Mouse (Mus musculus) midbrain, embryonic 11.5 days (tissue): ENCODE measurements around the gene Foxp4. TPM values are rescaled to one million over a fixed set of nuclear protein-coding genes. Genes with fewer than 3 reads are reported as not detected.

Experiments used
- ATAC-seq: fragments of 200-750 bp; cut with Nextera tagmentation; 2 replicates; pipeline ENCODE4 v1.8.0; 2017; ENCODE audit warnings: moderate TSS enrichment, moderate library complexity; ENCODE audit not compliant: low FRiP score
- DNase-seq: peaks from one replicate; pipeline ENCODE4 v3.0.0; 2015; ENCODE audit warnings: low spot score; ENCODE audit errors: missing footprints
- H3K27ac ChIP-seq: fragments of 300-500 bp; sonication (generic); 2 replicates; pipeline ENCODE4 v1.5.1; 2014; ENCODE audit warnings: low read depth, low read length
- H3K27me3 ChIP-seq: fragments of 300-500 bp; sonication (generic); 2 replicates; pipeline ENCODE4 v1.6.1; 2014; ENCODE audit warnings: mild to moderate bottlenecking, low read length, moderate library complexity, mixed read lengths; ENCODE audit not compliant: control insufficient read depth, insufficient read depth
- H3K36me3 ChIP-seq: fragments of 300-500 bp; sonication (generic); 2 replicates; pipeline ENCODE4 v1.6.1; 2014; ENCODE audit warnings: mild to moderate bottlenecking, low read length, moderate library complexity, mixed read lengths; ENCODE audit not compliant: control insufficient read depth, insufficient read depth
- H3K4me1 ChIP-seq: fragments of 300-500 bp; sonication (generic); 2 replicates; pipeline ENCODE4 v1.6.1; 2014; ENCODE audit warnings: low read length; ENCODE audit not compliant: control insufficient read depth, insufficient read depth
- H3K4me2 ChIP-seq: fragments of 300-500 bp; sonication (generic); 2 replicates; pipeline ENCODE4 v1.6.1; 2014; ENCODE audit warnings: mild to moderate bottlenecking, moderate library complexity
- H3K4me3 ChIP-seq: fragments of 300-500 bp; sonication (generic); 2 replicates; pipeline ENCODE4 v1.5.1; 2014; ENCODE audit warnings: low read depth, low read length
- H3K9ac ChIP-seq: fragments of 300-500 bp; sonication (generic); 2 replicates; pipeline ENCODE4 v1.6.1; 2014; ENCODE audit warnings: low read length
- H3K9me3 ChIP-seq: fragments of 300-500 bp; sonication (generic); 2 replicates; pipeline ENCODE4 v1.6.1; 2016; ENCODE audit warnings: low read length; ENCODE audit not compliant: control insufficient read depth
- WGBS: fragments of 180-500 bp; shearing (Covaris S2); extraction: QIAGEN DNeasy Blood & Tissue Kit; methylation state at CpG from one replicate; pipeline ENCODE4 v1.1.7; 2014; 5-methylcytosine and 5-hydroxymethylcytosine counted together
- polyA plus RNA-seq: library from polyadenylated mRNA; unstranded; fragments of >200 nt; fragmentation: Nextera tagmentation; extraction: Ambion mirVana; gene quantifications from 2 replicates; pipeline ENCODE4 v1.2.1, GENCODE M21; 2014

The Foxp4 gene
- polyA plus RNA-seq, 1 experiment from 2014 or later, result 27.5 TPM

- no peak overlapping the region for H3K4me3 ChIP-seq
- H3K9ac ChIP-seq, result no peak overlapping the region
- H3K27me3 ChIP-seq, result no peaks in the 10 kb centered on the region
- H3K9me3 ChIP-seq, result no peaks in the 10 kb centered on the region
- WGBS, result 91% methylated on average over 3 of the region's 3 CpGs
- H3K36me3 ChIP-seq, result no peaks in the 10 kb centered on the region
- no peak overlapping the region for H3K4me2 ChIP-seq
- no peak for ATAC-seq
- H3K4me1 ChIP-seq, result no peaks in the 10 kb centered on the region
- DNase-seq, result no peak
- no peak overlapping the region for H3K27ac ChIP-seq
Measured at GRCm38 (mm10) chr17:47843465-47843864, 81.0 kb downstream of the Foxp4 start.

GRCm38 (mm10) chr17:47841931-47842623 is 82.4 kb downstream of the Foxp4 start:
- H3K27me3 ChIP-seq, result no peaks in the 10 kb centered on the region
- WGBS, result 82% methylated on average over 19 of the region's 19 CpGs
- DNase-seq, result no peak
- ATAC-seq, result no peak
- H3K36me3 ChIP-seq, result no peaks in the 10 kb centered on the region
- no peak overlapping the region for H3K27ac ChIP-seq
- no peak overlapping the region for H3K4me3 ChIP-seq
- no peak overlapping the region for H3K9ac ChIP-seq
- H3K4me2 ChIP-seq, result no peak overlapping the region
- H3K4me1 ChIP-seq, result no peaks in the 10 kb centered on the region
- no peaks in the 10 kb centered on the region for H3K9me3 ChIP-seq

- no peaks in the 10 kb centered on the region for H3K4me1 ChIP-seq
- no peaks in the 10 kb centered on the region for H3K36me3 ChIP-seq
- DNase-seq (no peak), ATAC-seq (no peak)
- H3K27ac ChIP-seq, result no peak overlapping the region
- H3K9me3 ChIP-seq, result no peaks in the 10 kb centered on the region
- no peaks in the 10 kb centered on the region; the same call in 1 of the 2 replicates for H3K27me3 ChIP-seq
- no peak overlapping the region for H3K9ac ChIP-seq
- H3K4me2 ChIP-seq, result no peak overlapping the region
- WGBS, result 88% methylated on average over 8 of the region's 8 CpGs
- H3K4me3 ChIP-seq, result no peak overlapping the region
Measured at GRCm38 (mm10) chr17:47841521-47841920, 82.9 kb downstream of the Foxp4 start.

- H3K4me1 ChIP-seq, result peaks cover 9% of the 10 kb centered on the region
Measured at GRCm38 (mm10) chr17:47837808-47838207, 86.6 kb downstream of the Foxp4 start.

GRCm38 (mm10) chr17:47834482-47834767 is 90.0 kb downstream of the Foxp4 start, which contains the start of gene Mdfi:
Gene Mdfi, minus strand, starts transcription at chr17:47834691.
- peak within 1 kb of the TSS; percentile 74; the same call in 1 of the 2 replicates for H3K9ac ChIP-seq
- H3K27ac ChIP-seq, result no peak within 1 kb of the TSS
- ATAC-seq, result no peak

More at GRCm38 (mm10) chr17:47837808-47838207, 86.6 kb downstream of the Foxp4 start:
- H3K27ac ChIP-seq, result no peak overlapping the region
- 62% methylated on average over 6 of the region's 6 CpGs for WGBS
- H3K9me3 ChIP-seq, result no peaks in the 10 kb centered on the region
- peaks cover 28% of the 10 kb centered on the region for H3K27me3 ChIP-seq
- H3K4me2 ChIP-seq, result no peak overlapping the region
- no peak overlapping the region for H3K4me3 ChIP-seq
- no peak overlapping the region for H3K9ac ChIP-seq
- DNase-seq (no peak), ATAC-seq (no peak)
- H3K36me3 ChIP-seq, result no peaks in the 10 kb centered on the region

GRCm38 (mm10) chr17:47833628-47834481 is 90.6 kb downstream of the Foxp4 start:
- Histone ChIP-seq H3K9ac (peak overlapping the region; percentile 74; the same call in 1 of the 2 replicates), H3K4me3 (peak overlapping the region; percentile 61), H3K27me3 (peaks cover 29% of the 10 kb centered on the region), H3K4me1 (peaks cover 21% of the 10 kb centered on the region), H3K27ac (no peak overlapping the region), H3K9me3 (no peaks in the 10 kb centered on the region), H3K36me3 (no peaks in the 10 kb centered on the region), H3K4me2 (peak overlapping the region; percentile 99)
- DNase-seq, result peak; percentile 91
- WGBS, result 2% methylated on average over 43 of the region's 45 CpGs
- ATAC-seq, result no peak

More at GRCm38 (mm10) chr17:47834482-47834767, 90.0 kb downstream of the Foxp4 start, which contains the start of gene Mdfi:
- Histone ChIP-seq H3K4me1 (peaks cover 21% of the 10 kb centered on the region), H3K4me3 (peak within 1 kb of the TSS; percentile 61), H3K27me3 (peaks cover 29% of the 10 kb centered on the region), H3K36me3 (no peaks in the 10 kb centered on the region), H3K9me3 (no peaks in the 10 kb centered on the region), H3K4me2 (peak within 1 kb of the TSS; percentile 99)
- no peak for DNase-seq
- WGBS, result 3% methylated on average over 18 of the region's 18 CpGs

GRCm38 (mm10) chr17:47833029-47833627 is 91.3 kb downstream of the Foxp4 start:
- no peak overlapping the region for H3K27ac ChIP-seq
- H3K9me3 ChIP-seq, result no peaks in the 10 kb centered on the region
- H3K36me3 ChIP-seq, result no peaks in the 10 kb centered on the region
- peak overlapping the region; percentile 99 for H3K4me2 ChIP-seq
- H3K27me3 ChIP-seq, result peaks cover 29% of the 10 kb centered on the region
- H3K4me1 ChIP-seq, result peaks cover 21% of the 10 kb centered on the region
- H3K9ac ChIP-seq, result peak overlapping the region; percentile 74
- H3K4me3 ChIP-seq, result peak overlapping the region; percentile 61
- DNase-seq (peak; percentile 97), ATAC-seq (peak; percentile 60)
- WGBS, result under 1% methylated on average over 43 of the region's 45 CpGs

GRCm38 (mm10) chr17:47832501-47833028 is 91.9 kb downstream of the Foxp4 start:
- ATAC-seq, result peak; percentile 65
- Histone ChIP-seq H3K27me3 (peaks cover 29% of the 10 kb centered on the region), H3K4me2 (peak overlapping the region; percentile 99), H3K9ac (peak overlapping the region; percentile 74), H3K27ac (no peak overlapping the region), H3K36me3 (no peaks in the 10 kb centered on the region), H3K9me3 (no peaks in the 10 kb centered on the region), H3K4me3 (peak overlapping the region; percentile 61), H3K4me1 (peaks cover 21% of the 10 kb centered on the region)
- DNase-seq, result peak; percentile 93
- WGBS, result under 1% methylated on average over 17 of the region's 17 CpGs
